Mouse (Mus musculus) liver, embryonic 15.5 days (tissue): ENCODE measurements at regions not wholly inside any gene's neighbourhood (a gene's known extent, or its start where the extent isn't known, plus 50 kb on each side); places are given as distances from the start of the nearest gene placed in this dataset.

Experiments used
- ATAC-seq: fragments of 200-750 bp; cut with Nextera tagmentation; 2 replicates; pipeline ENCODE4 v1.8.0; 2017; ENCODE audit warnings: moderate number of reproducible peaks, mild to moderate bottlenecking, moderate library complexity; ENCODE audit not compliant: insufficient read depth
- H3K27ac ChIP-seq: fragments of 300-500 bp; sonication (generic); replicated peaks from 2 replicates; pipeline ENCODE4 v1.5.1; 2015; ENCODE audit warnings: mild to moderate bottlenecking, inconsistent platforms
- H3K27me3 ChIP-seq: fragments of 300-500 bp; sonication (generic); 2 replicates; pipeline ENCODE4 v1.6.1; 2015; ENCODE audit warnings: mild to moderate bottlenecking, inconsistent platforms
- H3K36me3 ChIP-seq: fragments of 300-500 bp; sonication (generic); replicated peaks from 2 replicates; pipeline ENCODE4 v1.6.1; 2015; ENCODE audit warnings: moderate library complexity, mild to moderate bottlenecking, inconsistent platforms
- H3K4me1 ChIP-seq: fragments of 300-500 bp; sonication (generic); replicated peaks from 2 replicates; pipeline ENCODE4 v1.6.1; 2015; ENCODE audit warnings: inconsistent platforms
- H3K4me2 ChIP-seq: fragments of 300-500 bp; sonication (generic); 2 replicates; pipeline ENCODE4 v1.6.1; 2015; ENCODE audit warnings: moderate library complexity, mild to moderate bottlenecking, inconsistent platforms
- H3K4me3 ChIP-seq: fragments of 300-500 bp; sonication (generic); replicated peaks from 2 replicates; pipeline ENCODE4 v1.5.1; 2015; ENCODE audit warnings: mild to moderate bottlenecking, inconsistent platforms
- H3K9ac ChIP-seq: fragments of 300-500 bp; sonication (generic); 2 replicates; pipeline ENCODE4 v1.6.1; 2015; ENCODE audit warnings: moderate library complexity, mild to moderate bottlenecking, inconsistent platforms
- H3K9me3 ChIP-seq: fragments of 300-500 bp; sonication (generic); replicated peaks from 2 replicates; pipeline ENCODE4 v1.6.1; 2016; ENCODE audit warnings: inconsistent platforms
- WGBS: fragments of 180-500 bp; shearing (Covaris S2); methylation state at CpG from one replicate; pipeline ENCODE4 v1.1.7; 2015; ENCODE audit warnings: mixed read lengths; ENCODE audit not compliant: insufficient replicate concordance; 5-methylcytosine and 5-hydroxymethylcytosine counted together

GRCm38 (mm10) chr6:20982931-20983330 is 232.4 kb upstream of the Kcnd2 start:
- H3K4me1 ChIP-seq = no peaks in the 10 kb centered on the region
- no peaks in the 10 kb centered on the region for H3K9me3 ChIP-seq
- H3K4me3 ChIP-seq = no peak overlapping the region
- H3K9ac ChIP-seq = no peak overlapping the region
- no peak for ATAC-seq
- WGBS = 42% methylated on average over 2 of the region's 2 CpGs
- no peaks in the 10 kb centered on the region for H3K36me3 ChIP-seq
- no peaks in the 10 kb centered on the region for H3K27me3 ChIP-seq
- no peak overlapping the region for H3K4me2 ChIP-seq
- H3K27ac ChIP-seq = no peak overlapping the region

GRCm38 (mm10) chr6:21005077-21005476 is 210.2 kb upstream of the Kcnd2 start:
- 44% methylated on average over 2 of the region's 2 CpGs for WGBS
- no peak overlapping the region for H3K4me3 ChIP-seq
- no peak overlapping the region for H3K9ac ChIP-seq
- H3K27ac ChIP-seq = no peak overlapping the region
- no peak for ATAC-seq
- no peaks in the 10 kb centered on the region; the same call in 1 of the 2 replicates for H3K9me3 ChIP-seq
- no peaks in the 10 kb centered on the region for H3K27me3 ChIP-seq
- no peaks in the 10 kb centered on the region for H3K4me1 ChIP-seq
- no peak overlapping the region for H3K4me2 ChIP-seq
- H3K36me3 ChIP-seq = no peaks in the 10 kb centered on the region

GRCm38 (mm10) chr6:21047924-21048323 is 167.4 kb upstream of the Kcnd2 start:
- WGBS = 32% methylated on average over 1 of the region's 1 CpGs
- H3K4me1 ChIP-seq = no peaks in the 10 kb centered on the region
- H3K27me3 ChIP-seq = no peaks in the 10 kb centered on the region
- H3K9ac ChIP-seq = no peak overlapping the region
- H3K36me3 ChIP-seq = no peaks in the 10 kb centered on the region
- ATAC-seq = no peak
- no peak overlapping the region for H3K4me2 ChIP-seq
- H3K9me3 ChIP-seq = no peaks in the 10 kb centered on the region
- no peak overlapping the region for H3K4me3 ChIP-seq
- no peak overlapping the region for H3K27ac ChIP-seq

- WGBS = 58% methylated on average over 5 of the region's 5 CpGs
Measured at GRCm38 (mm10) chr6:21093015-21093414, 122.3 kb upstream of the Kcnd2 start.

GRCm38 (mm10) chr6:21111238-21111992 is 103.9 kb upstream of the Kcnd2 start:
- WGBS = 31% methylated on average over 3 of the region's 3 CpGs
- ATAC-seq = peak; percentile 12; the same call in 1 of the 2 replicates
- no peaks in the 10 kb centered on the region for H3K9me3 ChIP-seq
- H3K4me3 ChIP-seq = no peak overlapping the region
- no peaks in the 10 kb centered on the region for H3K36me3 ChIP-seq
- H3K9ac ChIP-seq = no peak overlapping the region
- H3K4me2 ChIP-seq = no peak overlapping the region
- H3K27ac ChIP-seq = no peak overlapping the region
- H3K27me3 ChIP-seq = no peaks in the 10 kb centered on the region
- H3K4me1 ChIP-seq = no peaks in the 10 kb centered on the region

More at GRCm38 (mm10) chr6:21093015-21093414, 122.3 kb upstream of the Kcnd2 start:
- Histone ChIP-seq H3K9ac (no peak overlapping the region), H3K4me3 (no peak overlapping the region), H3K27me3 (no peaks in the 10 kb centered on the region), H3K4me1 (no peaks in the 10 kb centered on the region), H3K36me3 (no peaks in the 10 kb centered on the region), H3K27ac (no peak overlapping the region), H3K4me2 (no peak overlapping the region), H3K9me3 (no peaks in the 10 kb centered on the region)
- no peak for ATAC-seq

- Histone ChIP-seq H3K27me3 (no peaks in the 10 kb centered on the region), H3K4me3 (no peak overlapping the region), H3K9me3 (no peaks in the 10 kb centered on the region), H3K27ac (no peak overlapping the region), H3K36me3 (no peaks in the 10 kb centered on the region), H3K9ac (no peak overlapping the region), H3K4me2 (no peak overlapping the region), H3K4me1 (no peaks in the 10 kb centered on the region)
- WGBS = 32% methylated on average over 1 of the region's 1 CpGs
- no peak for ATAC-seq
Measured at GRCm38 (mm10) chr6:21122119-21122518, 93.2 kb upstream of the Kcnd2 start.

- Histone ChIP-seq H3K4me2 (no peak overlapping the region), H3K4me1 (no peaks in the 10 kb centered on the region), H3K27ac (no peak overlapping the region), H3K9me3 (no peaks in the 10 kb centered on the region), H3K27me3 (no peaks in the 10 kb centered on the region), H3K4me3 (no peak overlapping the region), H3K9ac (no peak overlapping the region), H3K36me3 (no peaks in the 10 kb centered on the region)
- ATAC-seq = no peak
Measured at GRCm38 (mm10) chr6:21122852-21123251, 92.5 kb upstream of the Kcnd2 start.
